22 mouse cellular contexts compared by ENCODE assay signal in genomic region chr7:83471111-83471510, GRCm38 (mm10).
DNase-seq lines count a peak whose midpoint lies in the region; ATAC-seq and TF ChIP-seq lines count a peak whose summit lies in the region.
"Had no signal": no experiment of that assay in that cellular context is flagged by ENCODE, and none has a peak within 500 bp of the region (broad histone marks: within the 10 kb centered on the region; RNA-seq: fewer than 3 reads in every experiment).

No protein-coding gene starts in this region.

- no peak overlapping the region for H3K27ac ChIP-seq in hindbrain, postnatal 0 days
- H3K27ac ChIP-seq in hindbrain, embryonic 14.5 days = no peak overlapping the region
- no peak overlapping the region for H3K27ac ChIP-seq in midbrain, embryonic 14.5 days (replicated peaks; ENCODE audit: low read depth, low read length)
- no peak overlapping the region for H3K27ac ChIP-seq in midbrain, embryonic 15.5 days
- no peak overlapping the region for H3K27ac ChIP-seq in CH12.LX (ENCODE audit: insufficient read depth, low read depth)
- H3K27ac ChIP-seq: forebrain, embryonic 10.5 days; forebrain, embryonic 12.5 days had no signal

- H3K27me3 ChIP-seq in hindbrain, postnatal 0 days (ENCODE audit: insufficient read depth, low read length) = no peaks in the 10 kb centered on the region
- H3K27me3 ChIP-seq in hindbrain, embryonic 14.5 days (ENCODE audit: control insufficient read depth, insufficient read depth, low read length) = no peaks in the 10 kb centered on the region
- H3K27me3 ChIP-seq in midbrain, embryonic 14.5 days (ENCODE audit: control insufficient read depth, insufficient read depth, low read length) = no peaks in the 10 kb centered on the region
- no peaks in the 10 kb centered on the region for H3K27me3 ChIP-seq in midbrain, embryonic 15.5 days (replicated peaks)
- H3K27me3 ChIP-seq in CH12.LX (replicated peaks) = peaks cover 5% of the 10 kb centered on the region
- H3K27me3 ChIP-seq: embryonic facial prominence, embryonic 13.5 days; forebrain, embryonic 12.5 days had no signal

- H3K4me3 ChIP-seq in hindbrain, postnatal 0 days (ENCODE audit: low read length) = no peak overlapping the region
- no peak overlapping the region for H3K4me3 ChIP-seq in hindbrain, embryonic 14.5 days (replicated peaks; ENCODE audit: low read length)
- H3K4me3 ChIP-seq in midbrain, embryonic 14.5 days (replicated peaks; ENCODE audit: low read depth, low read length) = no peak overlapping the region
- H3K4me3 ChIP-seq in midbrain, embryonic 15.5 days = no peak overlapping the region
- H3K4me3 ChIP-seq in CH12.LX (replicated peaks in 1 of 3; ENCODE audit: low read depth in 2 of 3, low read length in 2 of 3, poor library complexity in 1 of 3) = no peak overlapping the region
- H3K4me3 ChIP-seq: embryonic facial prominence, embryonic 13.5 days; forebrain, embryonic 10.5 days; forebrain, embryonic 12.5 days had no signal

- no peak for TF ChIP-seq CTCF in hindbrain, postnatal 0 days (IDR thresholded peaks at IDR 0.05; ENCODE audit: low read depth)
- no peak for TF ChIP-seq CTCF in CH12.LX (conservative IDR thresholded peaks at IDR 0.05 in 1 of 2, IDR thresholded peaks at IDR 0.05 in 1 of 2; ENCODE audit: low read depth in 2 of 2, low read length in 2 of 2)
- TF ChIP-seq CTCF in brain, embryonic 14.5 days (IDR thresholded peaks at IDR 0.05; ENCODE audit: borderline replicate concordance, extremely low read depth, insufficient read depth, insufficient read length) = no peak

- dilution Hi-C loops in CH12.LX (cut with MboI; ENCODE audit: extremely low pct_ligation_motif_present, extremely low pct_unique_long_range_greater_than_20kb, low sequenced_read_pairs) = no loop called here

- TF ChIP-seq RAD21 in CH12.LX (IDR thresholded peaks at IDR 0.05; ENCODE audit: low read depth, low read length) = no peak

- peak; percentile 22 for DNase-seq in hindbrain, postnatal 0 days (ENCODE audit: low spot score)
- DNase-seq in hindbrain, embryonic 14.5 days (ENCODE audit: low spot score) = no peak
- peak; percentile 26 for DNase-seq in midbrain, embryonic 14.5 days
- DNase-seq in CH12.LX (ENCODE audit: extremely low read depth) = peak; percentile 51
- peak; percentile 41 for DNase-seq in brain, embryonic 14.5 days (ENCODE audit: low read depth)
- no peak for DNase-seq in MN1 (ENCODE audit: low spot score)
- no peak for DNase-seq in gastrocnemius, adult 18-20 months (ENCODE audit: low spot score)
- DNase-seq: adrenal gland, adult 2 months; adrenal gland, postnatal 10 days; adrenal gland, postnatal 25 days; cerebellum, adult 11-12 months; cerebellum, adult 2 months; cerebellum, adult 9-10 months; cerebellum, postnatal 10 days; cerebellum, postnatal 25 days; forebrain, postnatal 0 days had no signal

- no peaks in the 10 kb centered on the region; the same call in 1 of the 2 replicates for H3K4me1 ChIP-seq in hindbrain, postnatal 0 days (ENCODE audit: insufficient read depth, low read length)
- H3K4me1 ChIP-seq in hindbrain, embryonic 14.5 days (replicated peaks; ENCODE audit: control insufficient read depth, insufficient read depth, low read length) = no peaks in the 10 kb centered on the region; the same call in 1 of the 2 replicates
- no peaks in the 10 kb centered on the region for H3K4me1 ChIP-seq in midbrain, embryonic 14.5 days (ENCODE audit: control insufficient read depth, insufficient read depth, low read length)
- no peaks in the 10 kb centered on the region for H3K4me1 ChIP-seq in midbrain, embryonic 15.5 days
- peaks cover 0 to 31% of the 10 kb centered on the region in 2 experiments; a peak in 2 of 4 replicates for H3K4me1 ChIP-seq in CH12.LX (ENCODE audit: control insufficient read depth in 1 of 2, insufficient read depth in 2 of 2)
- H3K4me1 ChIP-seq: forebrain, embryonic 10.5 days had no signal

- WGBS in hindbrain, postnatal 0 days = 81% methylated on average over 2 of the region's 2 CpGs
- WGBS in hindbrain, embryonic 14.5 days = 81% methylated on average over 2 of the region's 2 CpGs
- 86% methylated on average over 2 of the region's 2 CpGs for WGBS in midbrain, embryonic 14.5 days
- 79% methylated on average over 2 of the region's 2 CpGs for whole genome bisulfite sequencing in midbrain, embryonic 15.5 days

- no peaks in the 10 kb centered on the region for H3K9me3 ChIP-seq in hindbrain, postnatal 0 days (ENCODE audit: low read length)
- H3K9me3 ChIP-seq in hindbrain, embryonic 14.5 days (ENCODE audit: control insufficient read depth, low read length) = no peaks in the 10 kb centered on the region
- H3K9me3 ChIP-seq in midbrain, embryonic 14.5 days (ENCODE audit: control insufficient read depth, low read length) = no peaks in the 10 kb centered on the region
- no peaks in the 10 kb centered on the region for H3K9me3 ChIP-seq in midbrain, embryonic 15.5 days
- H3K9me3 ChIP-seq in CH12.LX (replicated peaks; ENCODE audit: low read length) = no peaks in the 10 kb centered on the region
- H3K9me3 ChIP-seq: embryonic facial prominence, embryonic 13.5 days; forebrain, embryonic 10.5 days; forebrain, embryonic 12.5 days; G1E had no signal

- TF ChIP-seq POLR2A in CH12.LX (IDR thresholded peaks at IDR 0.05; ENCODE audit: low read depth, low read length) = no peak
- TF ChIP-seq POLR2A in brain, embryonic 14.5 days (IDR thresholded peaks at IDR 0.05; ENCODE audit: borderline replicate concordance, extremely low read depth, insufficient read depth, insufficient read length, poor library complexity, severe bottlenecking) = no peak

- TF ChIP-seq EP300 in CH12.LX (IDR thresholded peaks at IDR 0.05; ENCODE audit: low read length) = peak; percentile 48; the same call in 1 of the 2 replicates

- no peak overlapping the region for H3K4me2 ChIP-seq in hindbrain, postnatal 0 days (ENCODE audit: low read depth, low read length)
- H3K4me2 ChIP-seq in hindbrain, embryonic 14.5 days (replicated peaks) = no peak overlapping the region
- no peak overlapping the region for H3K4me2 ChIP-seq in midbrain, embryonic 14.5 days (ENCODE audit: low read length)
- H3K4me2 ChIP-seq in midbrain, embryonic 15.5 days = no peak overlapping the region
- no peak overlapping the region for H3K4me2 ChIP-seq in CH12.LX (ENCODE audit: insufficient read depth, low read depth, poor library complexity, severe bottlenecking)
- H3K4me2 ChIP-seq: embryonic facial prominence, embryonic 13.5 days; forebrain, embryonic 12.5 days had no signal

- in situ Hi-C loops in CH12.LX (cut with MboI; ENCODE audit: low pct_ligation_motif_present, low pct_unique_long_range_greater_than_20kb, low sequenced_read_pairs) = no loop called here

- ATAC-seq in hindbrain, postnatal 0 days = no peak
- no peak for ATAC-seq in hindbrain, embryonic 14.5 days (ENCODE audit: low FRiP score)
- ATAC-seq in midbrain, embryonic 14.5 days (ENCODE audit: low FRiP score, low TSS enrichment) = no peak
- no peak for ATAC-seq in midbrain, embryonic 15.5 days (replicated peaks)
- ATAC-seq: forebrain, embryonic 14.5 days; forebrain, postnatal 0 days had no signal

- H3K36me3 ChIP-seq in hindbrain, postnatal 0 days (ENCODE audit: insufficient read depth, low read length) = no peaks in the 10 kb centered on the region
- H3K36me3 ChIP-seq in hindbrain, embryonic 14.5 days (replicated peaks; ENCODE audit: control insufficient read depth, insufficient read depth) = no peaks in the 10 kb centered on the region
- H3K36me3 ChIP-seq in midbrain, embryonic 14.5 days (ENCODE audit: control insufficient read depth, insufficient read depth, low read length) = no peaks in the 10 kb centered on the region
- H3K36me3 ChIP-seq in midbrain, embryonic 15.5 days (replicated peaks) = no peaks in the 10 kb centered on the region
- H3K36me3 ChIP-seq in CH12.LX (replicated peaks in 1 of 2; ENCODE audit: control insufficient read depth in 1 of 2, insufficient read depth in 1 of 2, low read length in 1 of 2) = no peaks in the 10 kb centered on the region
- H3K36me3 ChIP-seq: embryonic facial prominence, embryonic 13.5 days; forebrain, embryonic 10.5 days; forebrain, embryonic 12.5 days; G1E had no signal

- H3K9ac ChIP-seq in hindbrain, postnatal 0 days (replicated peaks; ENCODE audit: low read length) = no peak overlapping the region
- H3K9ac ChIP-seq in hindbrain, embryonic 14.5 days = no peak overlapping the region
- H3K9ac ChIP-seq in midbrain, embryonic 14.5 days (replicated peaks; ENCODE audit: low read length) = no peak overlapping the region
- no peak overlapping the region for H3K9ac ChIP-seq in midbrain, embryonic 15.5 days
- H3K9ac ChIP-seq in CH12.LX (ENCODE audit: insufficient read depth, low read depth) = no peak overlapping the region
- H3K9ac ChIP-seq: embryonic facial prominence, embryonic 13.5 days; forebrain, embryonic 12.5 days; forebrain, postnatal 0 days had no signal

- H3K79me2 ChIP-seq in CH12.LX (replicated peaks; ENCODE audit: control insufficient read depth, extremely low read depth, insufficient read depth, poor library complexity, severe bottlenecking) = no peaks in the 10 kb centered on the region

TF ChIP-seq in CH12.LX, 34 proteins besides CTCF, POLR2A, EP300 and RAD21:
- no peak for TF ChIP-seq TCF12 (IDR thresholded peaks at IDR 0.05; ENCODE audit: low read depth, low read length)
- no peak for TF ChIP-seq USF2 (conservative IDR thresholded peaks at IDR 0.05; ENCODE audit: low read depth, low read length)
- TF ChIP-seq IRF4 (IDR thresholded peaks at IDR 0.05; ENCODE audit: low read depth, low read length) = 0 out of 2 replicates have a peak, but pooled peaks have one; percentile 17
- TF ChIP-seq BHLHE40 (IDR thresholded peaks at IDR 0.05; ENCODE audit: low read depth, low read length) = peak; percentile 43; the same call in 1 of the 2 replicates
- no peak for TF ChIP-seq UBTF (IDR thresholded peaks at IDR 0.05; ENCODE audit: low read depth, low read length)
- peak; percentile 34; the same call in 1 of the 2 replicates for TF ChIP-seq ETS1 (conservative IDR thresholded peaks at IDR 0.05; ENCODE audit: low read depth, low read length)
- TF ChIP-seq MAFK (IDR thresholded peaks at IDR 0.05; ENCODE audit: insufficient replicate concordance, low read length) = 0 out of 2 replicates have a peak, but pooled peaks have one; percentile 37
- TF ChIP-seq POLR2AphosphoS2 (IDR thresholded peaks at IDR 0.05; ENCODE audit: low read depth, low read length) = no peak
- no peak for TF ChIP-seq ZNF384 (IDR thresholded peaks at IDR 0.05; ENCODE audit: low read depth, low read length)
- TF ChIP-seq MAX (IDR thresholded peaks at IDR 0.05; ENCODE audit: low read length) = no peak
- no peak for TF ChIP-seq MXI1 (IDR thresholded peaks at IDR 0.05; ENCODE audit: low read depth, low read length)
- TF ChIP-seq NRF1 (IDR thresholded peaks at IDR 0.05; ENCODE audit: low read depth, low read length) = no peak
- TF ChIP-seq USF1 (IDR thresholded peaks at IDR 0.05; ENCODE audit: low read depth, low read length) = no peak
- no peak for TF ChIP-seq CHD2 (IDR thresholded peaks at IDR 0.05; ENCODE audit: low read length)

Comparison
In these comparisons a context has a peak if more than half of its experiments do, and no peak if none do; other contexts are left out.
1. DNase-seq: peak in hindbrain, postnatal 0 days (single experiment), midbrain, embryonic 14.5 days (single experiment), CH12.LX (single experiment) and brain, embryonic 14.5 days (single experiment); none in hindbrain, embryonic 14.5 days (single experiment), MN1 (single experiment) and gastrocnemius, adult 18-20 months (single experiment).